Mouse (Mus musculus) forebrain, embryonic 14.5 days (tissue): ENCODE results near the gene Dtx3. TPM values are rescaled to one million over a fixed set of nuclear protein-coding genes. Genes with fewer than 3 reads are reported as not detected.

Experiments
- ATAC-seq: fragments of 200-750 bp; cut with Nextera tagmentation; 2 replicates; pipeline ENCODE4 v1.8.0; 2017; ENCODE audit warnings: mild to moderate bottlenecking, moderate library complexity
- DNase-seq: peaks from one replicate; pipeline ENCODE4 v3.0.0-alpha.2; 2015; ENCODE audit warnings: low spot score
- H3K27ac ChIP-seq: fragments of 300-500 bp; sonication (generic); 2 replicates; pipeline ENCODE4 v1.5.1; 2014; ENCODE audit warnings: low read depth, mild to moderate bottlenecking, control low read depth, low read length, moderate library complexity
- H3K27me3 ChIP-seq: fragments of 300-500 bp; sonication (generic); replicated peaks from 2 replicates; pipeline ENCODE4 v1.6.1; 2014; ENCODE audit warnings: low read length, control low read depth, mixed read lengths; ENCODE audit not compliant: control insufficient read depth, insufficient read depth
- H3K36me3 ChIP-seq: fragments of 300-500 bp; sonication (generic); 2 replicates; pipeline ENCODE4 v1.6.1; 2014; ENCODE audit warnings: low read length, control low read depth; ENCODE audit not compliant: control insufficient read depth, insufficient read depth
- H3K4me1 ChIP-seq: fragments of 300-500 bp; sonication (generic); 2 replicates; pipeline ENCODE4 v1.6.1; 2014; ENCODE audit warnings: antibody characterized with exemption, low read length, control low read depth; ENCODE audit not compliant: control insufficient read depth, insufficient read depth
- H3K4me2 ChIP-seq: fragments of 300-500 bp; sonication (generic); 2 replicates; pipeline ENCODE4 v1.6.1; 2014; ENCODE audit warnings: mild to moderate bottlenecking, control low read depth, low read length
- H3K4me3 ChIP-seq: fragments of 300-500 bp; sonication (generic); 2 replicates; pipeline ENCODE4 v1.5.1; 2014; ENCODE audit warnings: low read depth, low read length, control low read depth
- H3K9ac ChIP-seq: fragments of 300-500 bp; sonication (generic); 2 replicates; pipeline ENCODE4 v1.6.1; 2014; ENCODE audit warnings: mild to moderate bottlenecking, low read length, control low read depth, moderate library complexity
- H3K9me3 ChIP-seq: fragments of 300-500 bp; sonication (generic); replicated peaks from 2 replicates; pipeline ENCODE4 v1.6.1; 2016; ENCODE audit warnings: low read length, control low read depth, mixed read lengths; ENCODE audit not compliant: control insufficient read depth
- WGBS: fragments of 180-500 bp; shearing (Covaris S2); extraction: QIAGEN DNeasy Blood & Tissue Kit; methylation state at CpG from one replicate; pipeline ENCODE4 v1.1.7; 2014; 5-methylcytosine and 5-hydroxymethylcytosine counted together
- polyA plus RNA-seq: library from polyadenylated mRNA; unstranded; fragments of >200 nt; fragmentation: Nextera tagmentation; extraction: Ambion mirVana; gene quantifications from 2 replicates; pipeline ENCODE4 v1.2.1, GENCODE M21; 2014

The Dtx3 gene
- polyA plus RNA-seq, 1 experiment from 2014 or later, result 148 TPM

DNA sequence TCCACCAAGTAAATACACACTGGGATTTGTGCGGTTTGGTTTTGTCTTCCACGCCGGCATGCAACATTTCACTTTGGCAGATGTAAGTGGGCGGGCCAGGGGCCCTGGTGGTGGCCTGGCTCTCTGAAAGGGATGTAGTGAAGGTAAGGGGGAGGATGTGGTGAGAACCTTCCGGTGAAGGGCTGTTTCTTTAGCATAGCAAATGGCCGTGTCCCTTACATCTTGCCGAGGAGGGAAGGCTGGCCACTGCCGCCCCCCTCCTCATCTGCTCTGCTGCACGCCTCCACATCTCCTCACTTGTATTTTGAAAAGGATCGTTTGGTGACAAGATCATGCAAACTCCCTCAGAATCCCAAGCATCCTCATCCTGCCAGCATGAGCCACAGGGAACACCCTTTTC is 30.2 kb upstream of the Dtx3 start:
- no peak overlapping the region for H3K4me3 ChIP-seq
- no peak for DNase-seq
- no peaks in the 10 kb centered on the region for H3K9me3 ChIP-seq
- H3K27me3 ChIP-seq, result no peaks in the 10 kb centered on the region
- no peak for ATAC-seq
- H3K4me2 ChIP-seq, result no peak overlapping the region
- H3K4me1 ChIP-seq, result no peaks in the 10 kb centered on the region
- H3K9ac ChIP-seq, result no peak overlapping the region
- 33% methylated on average over 10 of the region's 10 CpGs for WGBS
- H3K27ac ChIP-seq, result no peak overlapping the region
- peaks cover 36% of the 10 kb centered on the region for H3K36me3 ChIP-seq

DNA sequence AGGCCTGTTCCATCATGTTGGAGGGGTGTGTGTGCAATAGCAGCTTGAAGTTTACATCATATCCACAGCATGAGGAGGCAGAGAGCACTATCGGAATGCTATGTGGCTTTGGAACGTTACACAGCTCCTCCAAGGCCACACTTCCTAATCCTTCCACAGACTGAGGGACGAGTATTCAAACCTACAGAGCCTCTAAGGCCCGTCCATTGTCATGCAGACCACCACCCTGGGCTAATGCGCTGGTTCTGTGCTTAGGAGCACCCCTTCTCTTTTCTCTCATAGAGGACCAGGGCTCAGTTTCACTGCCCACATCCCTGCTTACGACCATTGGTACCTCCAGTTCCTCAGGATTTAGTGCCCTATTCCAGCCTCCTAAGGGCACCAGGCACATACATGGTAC is 29.7 kb upstream of the Dtx3 start:
- no peak overlapping the region for H3K4me3 ChIP-seq
- no peak overlapping the region for H3K9ac ChIP-seq
- H3K4me1 ChIP-seq, result no peaks in the 10 kb centered on the region
- no peak overlapping the region for H3K27ac ChIP-seq
- H3K27me3 ChIP-seq, result no peaks in the 10 kb centered on the region
- DNase-seq (no peak), ATAC-seq (no peak)
- WGBS, result 28% methylated on average over 6 of the region's 6 CpGs
- H3K4me2 ChIP-seq, result no peak overlapping the region
- peaks cover 31% of the 10 kb centered on the region for H3K36me3 ChIP-seq
- no peaks in the 10 kb centered on the region for H3K9me3 ChIP-seq

DNA sequence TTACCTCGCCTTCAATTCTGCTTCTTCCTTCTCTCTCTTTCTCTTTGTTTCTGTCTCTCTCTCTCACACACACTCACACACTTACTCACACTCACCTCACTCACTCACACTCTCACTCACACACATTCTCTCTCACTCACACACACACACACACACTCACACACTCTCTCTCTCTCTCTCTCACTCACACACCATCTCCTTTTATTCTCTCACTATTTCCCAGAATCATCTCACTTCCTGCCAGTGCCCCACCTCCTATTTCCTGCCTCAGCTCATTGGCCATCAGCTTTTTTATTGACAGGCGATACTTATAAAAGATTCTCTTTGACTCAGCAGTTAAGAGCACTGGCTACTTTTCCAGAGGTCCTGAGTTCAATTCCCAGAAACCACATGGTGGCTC is 22.8 kb upstream of the Dtx3 start:
- H3K9ac ChIP-seq, result no peak overlapping the region
- 91% methylated on average over 2 of the region's 2 CpGs for WGBS
- DNase-seq, result no peak
- H3K4me2 ChIP-seq, result no peak overlapping the region
- no peaks in the 10 kb centered on the region for H3K9me3 ChIP-seq
- H3K4me3 ChIP-seq, result no peak overlapping the region
- H3K4me1 ChIP-seq, result no peaks in the 10 kb centered on the region
- no peaks in the 10 kb centered on the region for H3K36me3 ChIP-seq
- H3K27ac ChIP-seq, result no peak overlapping the region
- ATAC-seq, result no peak
- no peaks in the 10 kb centered on the region for H3K27me3 ChIP-seq

DNA sequence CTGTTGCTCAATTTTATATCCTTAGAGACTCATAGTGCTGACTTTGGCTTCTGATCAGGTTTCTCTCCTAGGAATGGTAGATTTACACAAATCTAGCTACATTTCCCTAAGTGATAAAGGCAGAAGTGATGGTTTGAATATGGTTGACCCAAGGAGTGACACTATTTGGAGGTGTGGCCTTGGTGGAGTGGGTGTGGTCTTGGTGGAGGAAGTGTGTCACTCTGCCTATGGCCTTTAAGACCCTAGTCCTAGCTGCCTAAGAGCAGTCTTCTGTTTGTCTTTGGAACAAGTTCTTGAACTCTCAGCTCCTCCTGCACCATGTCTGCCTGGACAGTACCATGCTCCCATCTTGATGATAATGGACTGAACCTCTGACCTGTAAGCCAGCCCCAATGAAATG is 21.6 kb upstream of the Dtx3 start:
- no peaks in the 10 kb centered on the region for H3K27me3 ChIP-seq
- no peaks in the 10 kb centered on the region for H3K36me3 ChIP-seq
- no peak for DNase-seq
- H3K27ac ChIP-seq, result no peak overlapping the region
- H3K4me3 ChIP-seq, result no peak overlapping the region
- H3K9me3 ChIP-seq, result no peaks in the 10 kb centered on the region
- no peak overlapping the region for H3K4me2 ChIP-seq
- no peaks in the 10 kb centered on the region for H3K4me1 ChIP-seq
- H3K9ac ChIP-seq, result no peak overlapping the region
- ATAC-seq, result no peak

DNA sequence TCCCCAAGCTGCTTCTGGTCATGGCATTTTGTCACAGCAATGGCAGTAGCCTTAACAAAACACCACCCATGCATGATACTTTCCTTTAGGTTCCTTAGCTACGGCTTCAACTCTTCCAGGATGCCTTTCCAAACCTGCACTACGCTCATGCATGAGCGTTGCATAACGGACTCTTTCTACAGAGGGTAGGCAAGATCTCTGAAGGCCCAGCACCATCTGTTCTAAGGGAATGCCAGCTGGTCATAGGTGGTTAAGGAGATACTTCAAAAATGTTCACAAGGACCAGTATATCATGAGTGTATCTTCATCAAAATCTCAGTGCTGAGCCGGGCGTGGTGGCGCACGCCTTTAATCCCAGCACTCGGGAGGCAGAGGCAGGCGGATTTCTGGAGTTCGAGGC is 20.9 kb upstream of the Dtx3 start:
- Histone ChIP-seq H3K4me1 (no peaks in the 10 kb centered on the region), H3K4me3 (no peak overlapping the region), H3K4me2 (no peak overlapping the region), H3K36me3 (no peaks in the 10 kb centered on the region), H3K9ac (no peak overlapping the region), H3K27me3 (no peaks in the 10 kb centered on the region), H3K27ac (no peak overlapping the region), H3K9me3 (no peaks in the 10 kb centered on the region)
- WGBS, result 97% methylated on average over 11 of the region's 11 CpGs
- no peak for ATAC-seq
- DNase-seq, result no peak

DNA sequence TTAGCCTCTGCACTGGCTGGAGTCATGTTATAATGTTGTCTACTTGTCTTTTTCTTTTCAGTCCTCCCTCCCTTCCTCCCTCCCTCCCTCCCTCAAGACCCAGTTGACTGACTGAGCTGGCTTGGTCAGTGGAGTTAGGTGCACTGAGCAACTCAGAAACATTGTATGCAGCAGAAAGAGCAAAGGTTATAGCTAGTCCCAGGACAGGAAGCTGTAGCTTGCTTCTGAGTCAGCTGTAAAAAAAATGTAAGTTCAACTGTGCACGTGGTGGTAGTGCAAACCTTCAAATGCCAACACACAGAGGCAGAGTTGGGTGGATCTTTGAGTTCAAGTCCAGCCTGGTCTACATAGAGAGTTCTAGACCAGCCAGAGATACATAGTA is 18.9 kb upstream of the Dtx3 start:
- Histone ChIP-seq H3K27ac (no peak overlapping the region), H3K9ac (no peak overlapping the region), H3K4me3 (no peak overlapping the region), H3K36me3 (no peaks in the 10 kb centered on the region), H3K4me1 (peaks cover 6% of the 10 kb centered on the region), H3K4me2 (no peak overlapping the region), H3K9me3 (no peaks in the 10 kb centered on the region), H3K27me3 (no peaks in the 10 kb centered on the region)
- ATAC-seq, result no peak
- DNase-seq, result no peak
- 60% methylated on average over 1 of the region's 1 CpGs for WGBS

DNA sequence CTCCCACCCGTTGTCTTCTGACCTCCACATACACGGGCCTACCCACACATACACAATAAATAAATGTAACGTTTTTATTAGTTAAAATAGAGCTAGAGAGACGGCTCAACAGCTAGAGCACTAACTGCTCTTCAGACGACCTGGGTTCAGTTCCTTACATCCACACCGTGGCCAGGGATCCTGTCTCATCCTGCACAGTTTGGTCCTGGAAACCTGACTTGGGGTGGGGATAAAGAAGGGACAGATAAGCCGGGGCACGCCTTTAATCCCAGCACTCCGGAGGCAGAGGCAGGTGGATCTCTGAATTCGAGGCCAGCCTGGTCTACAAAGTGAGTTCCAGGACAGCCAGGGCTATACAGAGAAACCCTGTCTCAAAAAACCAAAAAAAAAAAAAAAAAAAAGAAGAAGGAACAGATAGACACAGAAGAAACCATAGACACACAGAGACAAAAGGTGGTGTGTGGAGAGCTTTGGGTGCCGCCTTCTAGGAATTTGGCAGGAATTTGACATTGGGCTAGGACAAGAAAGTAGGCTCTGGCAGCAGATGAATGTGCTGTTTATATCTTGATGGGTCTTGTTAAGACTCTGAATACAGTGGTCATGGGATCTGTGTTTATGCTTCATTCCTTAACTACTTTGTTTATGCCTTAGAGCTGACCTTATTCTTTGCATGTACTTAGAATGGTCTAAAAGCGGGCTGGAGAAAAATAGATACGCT is 18.3 kb upstream of the Dtx3 start:
- ATAC-seq (no peak), DNase-seq (no peak)
- 81% methylated on average over 13 of the region's 13 CpGs for WGBS
- Histone ChIP-seq H3K27me3 (no peaks in the 10 kb centered on the region), H3K9me3 (no peaks in the 10 kb centered on the region), H3K4me3 (no peak overlapping the region), H3K36me3 (no peaks in the 10 kb centered on the region), H3K4me2 (no peak overlapping the region), H3K9ac (no peak overlapping the region), H3K4me1 (peaks cover 6% of the 10 kb centered on the region), H3K27ac (no peak overlapping the region)

DNA sequence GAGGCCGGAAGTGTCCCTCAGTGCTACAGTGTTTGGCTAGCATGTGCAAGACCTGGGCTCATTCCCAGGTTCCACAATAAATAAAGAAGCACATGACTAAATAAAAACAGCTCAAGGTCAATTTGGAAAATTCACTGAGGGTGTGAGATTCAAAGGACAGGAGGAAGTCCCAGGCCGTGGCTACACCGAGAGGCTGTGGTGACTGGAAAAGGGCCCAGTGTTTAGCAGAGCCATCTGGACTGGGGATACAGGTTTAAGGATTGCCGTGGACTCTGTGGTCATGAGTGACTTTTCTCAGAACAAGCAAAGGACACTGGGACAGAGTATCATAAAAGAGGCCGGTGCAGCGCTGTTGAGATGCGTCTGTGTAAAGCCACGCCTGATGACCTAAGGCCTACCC is 17.7 kb upstream of the Dtx3 start:
- H3K9ac ChIP-seq, result no peak overlapping the region
- DNase-seq (no peak), ATAC-seq (no peak)
- no peak overlapping the region for H3K4me2 ChIP-seq
- no peaks in the 10 kb centered on the region for H3K36me3 ChIP-seq
- peaks cover 6% of the 10 kb centered on the region for H3K4me1 ChIP-seq
- H3K9me3 ChIP-seq, result no peaks in the 10 kb centered on the region
- no peaks in the 10 kb centered on the region for H3K27me3 ChIP-seq
- 93% methylated on average over 8 of the region's 8 CpGs for WGBS
- no peak overlapping the region for H3K4me3 ChIP-seq
- H3K27ac ChIP-seq, result no peak overlapping the region

DNA sequence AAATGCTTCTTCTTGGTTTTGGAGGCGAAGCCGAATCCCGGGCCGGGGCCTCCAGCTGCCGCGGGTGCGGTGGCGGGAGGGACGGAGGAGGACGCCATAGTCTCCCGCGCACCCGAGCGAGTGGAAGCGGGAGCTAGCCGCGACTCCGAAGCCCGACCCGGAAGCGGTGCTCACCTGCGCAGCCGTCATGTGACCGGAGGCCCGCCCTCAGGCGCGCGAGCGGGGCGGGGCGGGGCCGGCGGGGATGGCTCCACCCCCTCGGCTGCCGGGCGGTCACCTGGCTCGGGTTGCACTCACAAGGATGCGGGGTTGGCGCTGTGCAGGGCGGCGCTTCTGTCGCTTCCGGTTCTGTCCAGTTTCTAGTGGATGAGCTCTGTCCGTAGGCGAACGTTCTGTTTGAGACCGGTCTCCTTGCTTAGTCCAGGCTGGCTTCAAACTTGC is 15.9 kb upstream of the Dtx3 start, which contains the start of gene Pip4k2c:
Gene Pip4k2c (minus strand): TSS at position 172 of the 441 bp plus-strand sequence.
- H3K27ac ChIP-seq, result 0 out of 2 replicates have a peak within 1 kb of the TSS, but pooled peaks have one; percentile 44
- H3K9ac ChIP-seq, result peak within 1 kb of the TSS; percentile 81
- 2% methylated on average over 43 of the region's 47 CpGs for WGBS
- no peaks in the 10 kb centered on the region for H3K9me3 ChIP-seq
- no peaks in the 10 kb centered on the region for H3K27me3 ChIP-seq
- H3K4me1 ChIP-seq, result peaks cover 6% of the 10 kb centered on the region
- peaks cover 18% of the 10 kb centered on the region for H3K36me3 ChIP-seq
- H3K4me2 ChIP-seq, result peak within 1 kb of the TSS; percentile 75
- DNase-seq (peak; percentile 83), ATAC-seq (peak; percentile 98)
- H3K4me3 ChIP-seq, result peak within 1 kb of the TSS; percentile 70
